ENCODE assay signal across 32 mouse cellular contexts in genomic region chrX:129034236-129034635, GRCm38 (mm10).
"Had no signal": no experiment of that assay in that cellular context is flagged by ENCODE, and none has a peak within 500 bp of the region (broad histone marks: within the 10 kb centered on the region; RNA-seq: fewer than 3 reads in every experiment).

No protein-coding gene starts in this region.

- H3K36me3 ChIP-seq: limb, embryonic 10.5 days; limb, embryonic 12.5 days; limb, embryonic 13.5 days; limb, embryonic 15.5 days; liver, embryonic 12.5 days; liver, embryonic 13.5 days; liver, embryonic 15.5 days; lung, embryonic 15.5 days; midbrain, embryonic 10.5 days; midbrain, embryonic 12.5 days; midbrain, embryonic 13.5 days; midbrain, embryonic 15.5 days; neural tube, embryonic 12.5 days had no signal

- ATAC-seq: liver, embryonic 12.5 days; liver, postnatal 0 days; lung, postnatal 0 days; midbrain, embryonic 13.5 days; midbrain, embryonic 15.5 days; midbrain, embryonic 16.5 days had no signal

- H3K4me2 ChIP-seq: limb, embryonic 12.5 days; limb, embryonic 13.5 days; limb, embryonic 15.5 days; liver, embryonic 11.5 days; liver, embryonic 12.5 days; liver, embryonic 13.5 days; liver, embryonic 15.5 days; lung, embryonic 14.5 days; lung, embryonic 15.5 days; midbrain, embryonic 11.5 days; midbrain, embryonic 12.5 days; midbrain, embryonic 13.5 days; midbrain, embryonic 15.5 days; neural tube, embryonic 12.5 days had no signal

- H3K4me1 ChIP-seq: limb, embryonic 10.5 days; limb, embryonic 12.5 days; limb, embryonic 13.5 days; limb, embryonic 15.5 days; liver, embryonic 12.5 days; liver, embryonic 13.5 days; liver, embryonic 15.5 days; lung, embryonic 15.5 days; megakaryocyte, embryonic 14.5 days; midbrain, embryonic 10.5 days; midbrain, embryonic 12.5 days; midbrain, embryonic 13.5 days; midbrain, embryonic 15.5 days; neural tube, embryonic 12.5 days had no signal

- H3K27me3 ChIP-seq: limb, embryonic 12.5 days; limb, embryonic 13.5 days; limb, embryonic 15.5 days; liver, embryonic 12.5 days; liver, embryonic 13.5 days; liver, embryonic 15.5 days; lung, embryonic 15.5 days; megakaryocyte, embryonic 14.5 days; midbrain, embryonic 12.5 days; midbrain, embryonic 13.5 days; midbrain, embryonic 15.5 days; neural tube, embryonic 12.5 days had no signal

- H3K4me3 ChIP-seq: limb, embryonic 10.5 days; limb, embryonic 12.5 days; limb, embryonic 13.5 days; limb, embryonic 15.5 days; liver, embryonic 12.5 days; liver, embryonic 13.5 days; liver, embryonic 15.5 days; lung, embryonic 15.5 days; megakaryocyte, embryonic 14.5 days; midbrain, embryonic 10.5 days; midbrain, embryonic 12.5 days; midbrain, embryonic 13.5 days; midbrain, embryonic 15.5 days; myocyte; neural tube, embryonic 12.5 days had no signal

- H3K9me3 ChIP-seq: limb, embryonic 10.5 days; limb, embryonic 12.5 days; limb, embryonic 13.5 days; limb, embryonic 15.5 days; liver, embryonic 12.5 days; liver, embryonic 13.5 days; liver, embryonic 15.5 days; lung, embryonic 15.5 days; midbrain, embryonic 10.5 days; midbrain, embryonic 12.5 days; midbrain, embryonic 13.5 days; midbrain, embryonic 15.5 days; neural tube, embryonic 12.5 days had no signal

- H3K9ac ChIP-seq: limb, embryonic 12.5 days; limb, embryonic 13.5 days; limb, embryonic 15.5 days; liver, embryonic 12.5 days; liver, embryonic 13.5 days; liver, embryonic 14.5 days; liver, embryonic 15.5 days; liver, postnatal 0 days; lung, embryonic 14.5 days; lung, embryonic 15.5 days; midbrain, embryonic 12.5 days; midbrain, embryonic 13.5 days; midbrain, embryonic 15.5 days; neural tube, embryonic 12.5 days had no signal

- DNase-seq: left cerebral cortex, postnatal 4 days; liver; liver, embryonic 13.5 days; liver, postnatal 0 days; lung, adult 18-20 months; lung, adult 2 months; lung, embryonic 14.5 days; lung, postnatal 10 days; lung, postnatal 14 days; lung, postnatal 36 days; lung, postnatal 4 days; midbrain, embryonic 14.5 days had no signal

- H3K27ac ChIP-seq: limb, embryonic 10.5 days; limb, embryonic 12.5 days; limb, embryonic 13.5 days; limb, embryonic 15.5 days; liver, embryonic 12.5 days; liver, embryonic 13.5 days; liver, embryonic 14.5 days; liver, embryonic 15.5 days; lung, embryonic 15.5 days; macrophage; midbrain, embryonic 10.5 days; midbrain, embryonic 12.5 days; midbrain, embryonic 13.5 days; midbrain, embryonic 15.5 days; neural tube, embryonic 12.5 days had no signal
